Mouse (Mus musculus): ENCODE measurements around the gene Plekhm3. TPM values are rescaled to one million over a fixed set of nuclear protein-coding genes. Genes with fewer than 3 reads are reported as not detected.

The Plekhm3 gene
- total RNA-seq, 2 experiments from 2014 or later: 8.3 to 10.2 TPM

- no peak for DNase-seq
These were observed 195.0 kb downstream of the Plekhm3 start for GRCm38 (mm10) chr1:64761646-64762045.

- DNase-seq: peak; percentile 39
These were observed 198.9 kb downstream of the Plekhm3 start for GRCm38 (mm10) chr1:64757766-64758165.

GRCm38 (mm10) chr1:64757254-64757653, 199.4 kb downstream of the Plekhm3 start:
- DNase-seq: peak; percentile 24

- no peak for DNase-seq
These were observed 200.0 kb downstream of the Plekhm3 start for GRCm38 (mm10) chr1:64756640-64757030.

- no peak for DNase-seq
These were observed 200.5 kb downstream of the Plekhm3 start for GRCm38 (mm10) chr1:64755971-64756639.

GRCm38 (mm10) chr1:64754658-64755057, 202.0 kb downstream of the Plekhm3 start:
- DNase-seq: no peak

- DNase-seq: no peak
These were observed 203.0 kb downstream of the Plekhm3 start for GRCm38 (mm10) chr1:64753668-64754067.

- peak; percentile 48 for DNase-seq
These were observed 203.5 kb downstream of the Plekhm3 start for GRCm38 (mm10) chr1:64753109-64753508.

- DNase-seq: no peak
These were observed 212.0 kb downstream of the Plekhm3 start for GRCm38 (mm10) chr1:64744616-64745015.

GRCm38 (mm10) chr1:64742741-64743408, 213.7 kb downstream of the Plekhm3 start:
- no peak for DNase-seq

GRCm38 (mm10) chr1:64738661-64739082, 218.0 kb downstream of the Plekhm3 start:
- peak; percentile 59 for DNase-seq

- DNase-seq: peak; percentile 30
These were observed 218.5 kb downstream of the Plekhm3 start for GRCm38 (mm10) chr1:64738180-64738555.

- DNase-seq: peak; percentile 95
These were observed 219.0 kb downstream of the Plekhm3 start, which contains the start of gene Fzd5 for GRCm38 (mm10) chr1:64737502-64738179. TSS of gene Fzd5 (minus strand) at chr1:64737751.

- no peak for DNase-seq
These were observed 219.7 kb downstream of the Plekhm3 start for GRCm38 (mm10) chr1:64736681-64737501.

Other genes starting within 250 kb of the Plekhm3 start
- 10 to 100 TPM in 1 of 2 experiments, 1 to 10 TPM in 1; 9.5 to 10.6 TPM for gene Fzd5, start 219.1 kb downstream of the Plekhm3 start, total RNA-seq (2021)
- gene Akr1cl, start 75.9 kb upstream of the Plekhm3 start, total RNA-seq (2021): under 1 TPM; 0.52 to 0.55 TPM
- not detected for gene Cryge, start 94.3 kb upstream of the Plekhm3 start, total RNA-seq (2021)
- not detected for gene Crygd, start 106.6 kb upstream of the Plekhm3 start, total RNA-seq (2021)
- gene Crygc, start 116.9 kb upstream of the Plekhm3 start, total RNA-seq (2021): not detected
- gene Crygb, start 125.5 kb upstream of the Plekhm3 start, total RNA-seq (2021): not detected
- gene Cryga, start 146.5 kb upstream of the Plekhm3 start, total RNA-seq (2021): not detected
- gene Gm28845, start 162.7 kb upstream of the Plekhm3 start, total RNA-seq (2021): not detected
- not detected for gene D630023F18Rik, start 166.4 kb upstream of the Plekhm3 start, total RNA-seq (2021)
- 10 to 100 TPM; 41.2 to 43.5 TPM for gene Idh1, start 229.7 kb upstream of the Plekhm3 start, total RNA-seq (2021)
- 10 to 100 TPM; 17.2 to 18.1 TPM for gene Pikfyve, start 229.9 kb upstream of the Plekhm3 start, total RNA-seq (2021)